Mouse (Mus musculus) ES-E14 (cell line): Measurements from ENCODE around the gene Naa38. TPM values are rescaled to one million over a fixed set of nuclear protein-coding genes. Genes with fewer than 3 reads are reported as not detected.

ENCODE experiments used
- DNase-seq: peaks from one replicate; pipeline ENCODE4 v3.0.0-alpha.2; 2013; ENCODE audit warnings: low read depth, low spot score
- H3K27ac ChIP-seq: 2 replicates; pipeline ENCODE4 v1.5.1; 2012; ENCODE audit warnings: low read depth, mild to moderate bottlenecking, low read length, moderate library complexity, mixed read lengths; ENCODE audit not compliant: poor library complexity, insufficient read depth, severe bottlenecking
- H3K36me3 ChIP-seq: 2 replicates; pipeline ENCODE4 v1.6.1; 2012; ENCODE audit warnings: mild to moderate bottlenecking, low read length, moderate library complexity, mixed read lengths; ENCODE audit not compliant: control insufficient read depth, poor library complexity, insufficient read depth, severe bottlenecking
- H3K4me1 ChIP-seq, 2 experiments: fragments of 150-350 bp in 1 of 2; sonication (generic) in 1 of 2; 2 replicates each; pipeline ENCODE4 v1.6.1; 2012; ENCODE audit warnings: low read length in 2 of 2, mild to moderate bottlenecking in 1 of 2, mixed read lengths in 1 of 2; ENCODE audit not compliant: control insufficient read depth in 2 of 2, insufficient read depth in 2 of 2, poor library complexity in 1 of 2
- H3K4me3 ChIP-seq, 2 experiments: fragments of 150-350 bp in 1 of 2; sonication (generic) in 1 of 2; 2 replicates each; pipeline ENCODE4 v1.5.1; 2012; ENCODE audit warnings: low read length in 2 of 2, low read depth in 1 of 2, mild to moderate bottlenecking in 1 of 2, mixed read lengths in 1 of 2; ENCODE audit not compliant: insufficient read depth in 1 of 2, poor library complexity in 1 of 2, severe bottlenecking in 1 of 2
- H3K9ac ChIP-seq: 2 replicates; pipeline ENCODE4 v1.6.1; 2012; ENCODE audit warnings: low read depth, mild to moderate bottlenecking, low read length, mixed read lengths; ENCODE audit not compliant: poor library complexity, insufficient read depth, severe bottlenecking
- H3K9me3 ChIP-seq: fragments of 150-350 bp; sonication (generic); 2 replicates; pipeline ENCODE4 v1.6.1; 2012; ENCODE audit warnings: low read depth, mild to moderate bottlenecking, low read length; ENCODE audit not compliant: control insufficient read depth, insufficient read depth
- CHD2 ChIP-seq: IDR thresholded peaks from 2 replicates; pipeline ENCODE4 v1.6.1; 2014; ENCODE audit warnings: mild to moderate bottlenecking, low read depth, low read length, inconsistent platforms
- HCFC1 ChIP-seq: IDR thresholded peaks from 2 replicates; pipeline ENCODE4 v1.6.1; 2012; ENCODE audit warnings: low read length, inconsistent platforms, borderline replicate concordance; ENCODE audit not compliant: insufficient read depth
- MAFK ChIP-seq: IDR thresholded peaks from 2 replicates; pipeline ENCODE4 v1.6.1; 2014; ENCODE audit warnings: mild to moderate bottlenecking, low read depth, low read length, inconsistent platforms; ENCODE audit not compliant: insufficient read depth
- ZC3H11A ChIP-seq: IDR thresholded peaks from 2 replicates; pipeline ENCODE4 v1.6.1; 2012; ENCODE audit warnings: low read depth, mild to moderate bottlenecking, inconsistent platforms, low read length, borderline replicate concordance
- ZNF384 ChIP-seq: IDR thresholded peaks from 2 replicates; pipeline ENCODE4 v1.6.1; 2012; ENCODE audit warnings: low read depth, low read length, inconsistent platforms
- in situ Hi-C, 2 experiments: fragments of 600-800 bp; cut with MboI; formaldehyde crosslinking; loops; one replicate each; pipeline ENCODE4 v1.15.1; 2025; ENCODE audit warnings: low sequenced_read_pairs in 2 of 2, inconsistent platforms in 1 of 2; ENCODE audit not compliant: unreplicated experiment in 2 of 2
- total RNA-seq: library from RNA; depleted of rRNA; stranded (reverse); fragments of 300-350 nt; gene quantifications from 2 replicates; pipeline ENCODE4 v1.2.3, GENCODE M21; 2012

The Naa38 gene
- total RNA-seq, 1 experiment, result 202 TPM

GRCm38 (mm10) chr11:69366157-69366854 is 29.0 kb upstream of the Naa38 start:
- Histone ChIP-seq H3K36me3 (no peaks in the 10 kb centered on the region), H3K4me1 (peaks cover 0 to 19% of the 10 kb centered on the region in 2 experiments; a peak in 2 of 4 replicates), H3K27ac (no peak overlapping the region), H3K9me3 (no peaks in the 10 kb centered on the region), H3K4me3 (peak overlapping the region; percentile 36 to 55), H3K9ac (peak overlapping the region; percentile 24)
- DNase-seq, result peak; percentile 59
- TF ChIP-seq HCFC1 (no peak), ZNF384 (no peak), MAFK (no peak), CHD2 (no peak), ZC3H11A (no peak)
- in situ Hi-C loops, result no loop called here

- Histone ChIP-seq H3K36me3 (no peaks in the 10 kb centered on the region), H3K4me3 (peak overlapping the region in 1 of 2 experiments; percentile 3; a peak in 1 of 4 replicates), H3K9me3 (no peaks in the 10 kb centered on the region), H3K27ac (no peak overlapping the region), H3K4me1 (peaks cover 0 to 24% of the 10 kb centered on the region in 2 experiments; a peak in 2 of 4 replicates), H3K9ac (no peak overlapping the region)
- no peak for DNase-seq
- in situ Hi-C loops, result no loop called here
- TF ChIP-seq ZC3H11A (no peak), CHD2 (no peak), ZNF384 (no peak), HCFC1 (no peak), MAFK (no peak)
Observed at GRCm38 (mm10) chr11:69366855-69367615, 28.3 kb upstream of the Naa38 start.

GRCm38 (mm10) chr11:69367616-69368355 is 27.5 kb upstream of the Naa38 start:
- no peak overlapping the region; the same call in 1 of the 2 replicates for H3K27ac ChIP-seq
- H3K9me3 ChIP-seq, result no peaks in the 10 kb centered on the region
- H3K36me3 ChIP-seq, result no peaks in the 10 kb centered on the region
- H3K4me1 ChIP-seq, result peaks cover 0 to 26% of the 10 kb centered on the region in 2 experiments; a peak in 2 of 4 replicates
- TF ChIP-seq HCFC1 (no peak), ZC3H11A (no peak), MAFK (no peak), CHD2 (no peak), ZNF384 (no peak)
- peak overlapping the region; percentile 77 to 89 for H3K4me3 ChIP-seq
- no peak overlapping the region; the same call in 1 of the 2 replicates for H3K9ac ChIP-seq
- DNase-seq, result no peak
- in situ Hi-C loops, result no loop called here

- DNase-seq, result no peak
- in situ Hi-C loops, result no loop called here
- Histone ChIP-seq H3K36me3 (no peaks in the 10 kb centered on the region), H3K4me1 (peaks cover 0 to 26% of the 10 kb centered on the region in 2 experiments; a peak in 2 of 4 replicates), H3K9ac (peak overlapping the region; percentile 76), H3K9me3 (no peaks in the 10 kb centered on the region), H3K4me3 (peak overlapping the region; percentile 77 to 89), H3K27ac (no peak overlapping the region; the same call in 1 of the 2 replicates)
- TF ChIP-seq ZC3H11A, result no peak
- peak; percentile 82 for TF ChIP-seq ZNF384
Observed at GRCm38 (mm10) chr11:69368356-69369214, 26.7 kb upstream of the Naa38 start.
